Mouse (Mus musculus) gastrocnemius, postnatal 14 days (tissue): Measurements from ENCODE around the gene Gm20388. TPM values are rescaled to one million over a fixed set of nuclear protein-coding genes. Genes with fewer than 3 reads are reported as not detected.

Experiments
- DNase-seq: peaks from one replicate; pipeline ENCODE4 v3.0.0; 2021; ENCODE audit warnings: mixed read lengths
- intact Hi-C: fragments of 180-260 bp; cut with DNase I; formaldehyde crosslinking; loops from one replicate; pipeline ENCODE4 v1.15.1; 2025; ENCODE audit warnings: low total_unique reads
- total RNA-seq, 2 experiments: library from RNA; stranded (reverse); gene quantifications; 2 replicates each; pipeline ENCODE4 v1.2.3; 2021

Gm20388 gene
- total RNA-seq, 2 experiments from 2014 or later: 5.6 to 6.0 TPM

GRCm38 (mm10) chr8:122699005-122699492 lies 2788.4 kb downstream of the Gm20388 start, which contains the start of gene Cbfa2t3:
Gene Cbfa2t3, minus strand, starts transcription at chr8:122699109.
- intact Hi-C loops: no loop called here
- DNase-seq: peak; percentile 42

- DNase-seq: no peak
- intact Hi-C loops: no loop called here
These were observed 2790.0 kb downstream of the Gm20388 start for GRCm38 (mm10) chr8:122700628-122701027.

GRCm38 (mm10) chr8:122701441-122702185 lies 2791.0 kb downstream of the Gm20388 start:
- no peak for DNase-seq
- intact Hi-C loops: no loop called here

- intact Hi-C loops: no loop called here
- no peak for DNase-seq
These were observed 2791.8 kb downstream of the Gm20388 start for GRCm38 (mm10) chr8:122702301-122702941.

GRCm38 (mm10) chr8:122702957-122703356 lies 2792.3 kb downstream of the Gm20388 start:
- no peak for DNase-seq
- intact Hi-C loops: no loop called here

- intact Hi-C loops: no loop called here
- no peak for DNase-seq
These were observed 2794.0 kb downstream of the Gm20388 start for GRCm38 (mm10) chr8:122704612-122705011.

GRCm38 (mm10) chr8:122705901-122706561 lies 2795.4 kb downstream of the Gm20388 start:
- intact Hi-C loops: no loop called here
- no peak for DNase-seq

GRCm38 (mm10) chr8:122707184-122707583 lies 2796.5 kb downstream of the Gm20388 start:
- intact Hi-C loops: no loop called here
- no peak for DNase-seq

- intact Hi-C loops: no loop called here
- no peak for DNase-seq
These were observed 2798.9 kb downstream of the Gm20388 start for GRCm38 (mm10) chr8:122709340-122710111.

- no peak for DNase-seq
- intact Hi-C loops: no loop called here
These were observed 2800.8 kb downstream of the Gm20388 start for GRCm38 (mm10) chr8:122711480-122711879.

- DNase-seq: no peak
- intact Hi-C loops: no loop called here
These were observed 2801.3 kb downstream of the Gm20388 start for GRCm38 (mm10) chr8:122711891-122712365.

- intact Hi-C loops: no loop called here
- DNase-seq: no peak
These were observed 2801.9 kb downstream of the Gm20388 start for GRCm38 (mm10) chr8:122712411-122713156.

- intact Hi-C loops: no loop called here
- no peak for DNase-seq
These were observed 2802.5 kb downstream of the Gm20388 start for GRCm38 (mm10) chr8:122713157-122713518.

GRCm38 (mm10) chr8:122716566-122716965 lies 2805.9 kb downstream of the Gm20388 start:
- intact Hi-C loops: no loop called here
- DNase-seq: peak; percentile 40

GRCm38 (mm10) chr8:122717869-122718509 lies 2807.3 kb downstream of the Gm20388 start:
- intact Hi-C loops: no loop called here

GRCm38 (mm10) chr8:122718711-122719499 lies 2808.3 kb downstream of the Gm20388 start:
- intact Hi-C loops: no loop called here
- DNase-seq: no peak

More at GRCm38 (mm10) chr8:122717869-122718509, 2807.3 kb downstream of the Gm20388 start:
- no peak for DNase-seq

GRCm38 (mm10) chr8:122719500-122720065 lies 2808.9 kb downstream of the Gm20388 start:
- intact Hi-C loops: no loop called here
- no peak for DNase-seq
